ENCODE assay signal across 1 mouse cellular context in the genomic region with DNA sequence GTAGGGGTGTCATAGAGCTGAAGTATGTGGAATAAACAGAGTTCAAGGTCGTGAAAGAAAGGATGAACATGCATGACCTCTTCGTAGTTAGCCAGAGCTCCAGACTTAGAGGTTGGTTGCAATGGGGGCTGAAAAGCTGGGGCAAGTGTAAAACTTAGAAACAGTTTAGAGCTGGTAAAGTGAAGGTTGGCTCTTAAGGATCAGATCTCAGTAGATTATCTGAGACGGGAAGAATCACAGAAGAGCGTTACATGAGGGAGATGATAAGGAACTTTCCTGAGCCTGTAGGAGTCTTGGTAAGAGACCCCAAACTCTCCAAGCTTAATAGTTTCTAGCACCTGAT.
TF ChIP-seq lines count a peak whose summit lies in the region.

No protein-coding gene starts in this region.

TF ChIP-seq in myocyte, 11 proteins besides CTCF, POLR2A, EP300 and RAD21 (continued from another document):
- no peak for TF ChIP-seq MYOG (IDR thresholded peaks at IDR 0.05; ENCODE audit: control insufficient read depth in 1 of 3, insufficient read depth in 1 of 3, insufficient read length in 2 of 3, low read depth in 2 of 3)
- TF ChIP-seq REST (IDR thresholded peaks at IDR 0.05; ENCODE audit: insufficient read depth, insufficient read length) = no peak
